Mouse (Mus musculus) ES-E14 (cell line): ENCODE measurements around the gene Rsad2. TPM values are rescaled to one million over a fixed set of nuclear protein-coding genes. Genes with fewer than 3 reads are reported as not detected.

Experiments
- DNase-seq: peaks from one replicate; pipeline ENCODE4 v3.0.0-alpha.2; 2013; ENCODE audit warnings: low read depth, low spot score
- H3K27ac ChIP-seq: 2 replicates; pipeline ENCODE4 v1.5.1; 2012; ENCODE audit warnings: low read depth, mild to moderate bottlenecking, low read length, moderate library complexity, mixed read lengths; ENCODE audit not compliant: poor library complexity, insufficient read depth, severe bottlenecking
- H3K36me3 ChIP-seq: 2 replicates; pipeline ENCODE4 v1.6.1; 2012; ENCODE audit warnings: mild to moderate bottlenecking, low read length, moderate library complexity, mixed read lengths; ENCODE audit not compliant: control insufficient read depth, poor library complexity, insufficient read depth, severe bottlenecking
- H3K4me1 ChIP-seq, 2 experiments: fragments of 150-350 bp in 1 of 2; sonication (generic) in 1 of 2; 2 replicates each; pipeline ENCODE4 v1.6.1; 2012; ENCODE audit warnings: low read length in 2 of 2, mild to moderate bottlenecking in 1 of 2, mixed read lengths in 1 of 2; ENCODE audit not compliant: control insufficient read depth in 2 of 2, insufficient read depth in 2 of 2, poor library complexity in 1 of 2
- H3K4me3 ChIP-seq, 2 experiments: fragments of 150-350 bp in 1 of 2; sonication (generic) in 1 of 2; 2 replicates each; pipeline ENCODE4 v1.5.1; 2012; ENCODE audit warnings: low read length in 2 of 2, low read depth in 1 of 2, mild to moderate bottlenecking in 1 of 2, mixed read lengths in 1 of 2; ENCODE audit not compliant: insufficient read depth in 1 of 2, poor library complexity in 1 of 2, severe bottlenecking in 1 of 2
- H3K9ac ChIP-seq: 2 replicates; pipeline ENCODE4 v1.6.1; 2012; ENCODE audit warnings: low read depth, mild to moderate bottlenecking, low read length, mixed read lengths; ENCODE audit not compliant: poor library complexity, insufficient read depth, severe bottlenecking
- H3K9me3 ChIP-seq: fragments of 150-350 bp; sonication (generic); 2 replicates; pipeline ENCODE4 v1.6.1; 2012; ENCODE audit warnings: low read depth, mild to moderate bottlenecking, low read length; ENCODE audit not compliant: control insufficient read depth, insufficient read depth
- CHD2 ChIP-seq: IDR thresholded peaks from 2 replicates; pipeline ENCODE4 v1.6.1; 2014; ENCODE audit warnings: mild to moderate bottlenecking, low read depth, low read length, inconsistent platforms
- HCFC1 ChIP-seq: IDR thresholded peaks from 2 replicates; pipeline ENCODE4 v1.6.1; 2012; ENCODE audit warnings: low read length, inconsistent platforms, borderline replicate concordance; ENCODE audit not compliant: insufficient read depth
- MAFK ChIP-seq: IDR thresholded peaks from 2 replicates; pipeline ENCODE4 v1.6.1; 2014; ENCODE audit warnings: mild to moderate bottlenecking, low read depth, low read length, inconsistent platforms; ENCODE audit not compliant: insufficient read depth
- ZC3H11A ChIP-seq: IDR thresholded peaks from 2 replicates; pipeline ENCODE4 v1.6.1; 2012; ENCODE audit warnings: low read depth, mild to moderate bottlenecking, inconsistent platforms, low read length, borderline replicate concordance
- ZNF384 ChIP-seq: IDR thresholded peaks from 2 replicates; pipeline ENCODE4 v1.6.1; 2012; ENCODE audit warnings: low read depth, low read length, inconsistent platforms
- in situ Hi-C, 2 experiments: fragments of 600-800 bp; cut with MboI; formaldehyde crosslinking; loops; one replicate each; pipeline ENCODE4 v1.15.1; 2025; ENCODE audit warnings: low sequenced_read_pairs in 2 of 2, inconsistent platforms in 1 of 2; ENCODE audit not compliant: unreplicated experiment in 2 of 2
- total RNA-seq: library from RNA; depleted of rRNA; stranded (reverse); fragments of 300-350 nt; gene quantifications from 2 replicates; pipeline ENCODE4 v1.2.3, GENCODE M21; 2012

Gene Rsad2
- total RNA-seq, 1 experiment, result 0.27 TPM

DNA sequence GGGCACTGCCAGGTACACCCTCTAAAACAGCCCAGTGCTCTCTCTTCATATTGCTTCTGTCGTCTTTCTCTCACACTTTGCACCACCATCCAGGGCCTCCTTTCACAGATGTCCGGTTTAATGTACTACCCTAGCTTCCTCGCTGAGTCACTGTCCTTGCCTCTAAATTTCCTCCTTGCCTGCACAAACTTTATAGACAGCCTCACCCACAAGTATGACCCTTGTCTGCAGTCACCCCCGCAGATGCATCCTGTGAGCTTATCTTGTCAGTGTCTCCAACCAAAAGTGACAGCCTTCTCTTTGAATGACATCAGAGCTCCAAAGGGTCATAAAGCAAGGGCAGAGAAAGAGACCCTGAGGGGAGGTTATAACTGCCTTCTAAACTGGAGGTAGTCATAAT is 3.3 kb downstream of the Rsad2 start:
- Histone ChIP-seq H3K4me1 (peaks cover 0 to 7% of the 10 kb centered on the region in 2 experiments; a peak in 2 of 4 replicates), H3K36me3 (no peaks in the 10 kb centered on the region), H3K27ac (no peak overlapping the region), H3K9ac (no peak overlapping the region), H3K4me3 (no peak overlapping the region), H3K9me3 (no peaks in the 10 kb centered on the region)
- in situ Hi-C loops, result no loop called here
- no peak for DNase-seq
- TF ChIP-seq MAFK, result no peak
- no peak for TF ChIP-seq CHD2
- no peak for TF ChIP-seq HCFC1
- TF ChIP-seq ZC3H11A, result no peak
- TF ChIP-seq ZNF384, result no peak

DNA sequence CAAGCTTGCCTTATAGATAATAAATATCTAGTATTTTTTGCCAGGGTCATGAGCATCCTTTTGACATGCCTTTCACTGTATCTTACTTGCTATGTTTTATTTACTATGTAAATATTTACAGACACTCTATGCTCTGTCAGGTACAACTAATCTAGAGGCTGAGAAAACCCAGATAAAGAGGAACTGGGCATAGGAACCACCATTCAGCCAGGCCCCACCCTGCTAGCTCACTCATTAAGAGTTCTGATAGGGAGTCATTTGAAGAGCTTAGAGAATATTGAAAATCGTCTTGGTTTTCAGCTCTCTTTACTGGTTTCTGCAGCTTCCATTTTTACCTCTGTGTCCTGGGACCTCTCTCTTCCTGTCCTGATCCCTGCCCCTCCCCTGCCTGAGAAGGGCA is 5.1 kb downstream of the Rsad2 start:
- no peak overlapping the region for H3K4me3 ChIP-seq
- TF ChIP-seq ZNF384, result no peak
- TF ChIP-seq HCFC1, result no peak
- TF ChIP-seq ZC3H11A, result no peak
- no peak for TF ChIP-seq MAFK
- no peak for TF ChIP-seq CHD2
- peaks cover 0 to 5% of the 10 kb centered on the region in 2 experiments; a peak in 2 of 4 replicates for H3K4me1 ChIP-seq
- no peak overlapping the region for H3K9ac ChIP-seq
- H3K27ac ChIP-seq, result no peak overlapping the region
- H3K36me3 ChIP-seq, result no peaks in the 10 kb centered on the region
- DNase-seq, result no peak
- in situ Hi-C loops, result no loop called here
- H3K9me3 ChIP-seq, result no peaks in the 10 kb centered on the region

DNA sequence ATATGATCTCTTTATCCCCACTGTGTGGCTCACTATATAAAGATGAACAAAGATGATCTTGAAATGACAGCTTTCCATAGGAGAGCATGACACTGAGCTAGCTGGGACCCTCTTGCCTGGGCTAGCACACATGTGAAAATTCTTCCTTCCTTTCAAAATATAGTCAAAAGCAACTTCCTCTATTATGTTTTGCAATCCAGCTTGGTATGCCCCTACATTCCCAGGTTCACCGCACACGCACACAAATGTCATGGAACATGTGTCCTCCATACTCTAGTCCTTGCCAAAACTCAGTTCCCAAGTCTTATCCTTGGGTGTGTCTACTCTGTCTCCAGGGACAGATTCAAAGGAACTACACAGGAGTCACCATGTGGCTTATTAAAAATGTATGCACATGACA is 6.8 kb downstream of the Rsad2 start:
- H3K27ac ChIP-seq, result no peak overlapping the region
- H3K4me3 ChIP-seq, result no peak overlapping the region
- no peaks in the 10 kb centered on the region for H3K9me3 ChIP-seq
- DNase-seq, result no peak
- in situ Hi-C loops, result no loop called here
- TF ChIP-seq ZC3H11A (no peak), HCFC1 (no peak), MAFK (no peak), ZNF384 (no peak), CHD2 (no peak)
- no peaks in the 10 kb centered on the region for H3K4me1 ChIP-seq
- no peaks in the 10 kb centered on the region for H3K36me3 ChIP-seq
- no peak overlapping the region for H3K9ac ChIP-seq

DNA sequence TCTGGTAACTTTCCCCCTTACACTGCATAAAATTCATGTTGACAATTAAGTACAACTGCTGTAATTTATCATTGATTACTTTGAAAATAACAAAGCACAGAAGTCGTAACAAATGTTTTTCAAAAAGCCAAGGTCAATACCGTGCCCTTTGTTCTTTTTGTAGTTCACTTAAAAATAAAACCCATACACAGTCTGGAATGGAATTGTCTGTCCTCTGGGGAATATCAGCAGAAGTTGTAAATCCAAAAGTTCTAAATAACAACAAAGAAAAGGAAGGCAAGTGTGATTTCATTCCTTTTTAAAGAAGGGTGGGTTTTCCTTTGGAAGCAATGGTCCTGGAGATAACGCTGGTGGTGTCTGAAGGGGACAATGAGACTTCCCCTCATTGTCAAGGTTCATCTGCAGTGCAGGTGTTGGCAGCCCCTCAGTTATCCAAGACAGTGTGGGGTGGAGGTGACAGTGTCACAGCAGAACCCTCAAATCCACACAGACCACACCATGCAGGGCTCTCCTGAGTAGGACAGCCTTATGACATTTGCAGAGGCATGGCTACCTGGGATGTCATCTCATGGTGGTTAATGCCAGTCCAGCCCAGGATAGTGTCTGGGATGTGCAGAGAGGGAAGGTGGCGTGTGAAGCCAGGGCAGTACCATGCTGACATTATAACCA is 9.7 kb downstream of the Rsad2 start:
- Histone ChIP-seq H3K4me1 (no peaks in the 10 kb centered on the region), H3K4me3 (no peak overlapping the region), H3K9ac (no peak overlapping the region), H3K27ac (no peak overlapping the region), H3K9me3 (no peaks in the 10 kb centered on the region), H3K36me3 (no peaks in the 10 kb centered on the region)
- in situ Hi-C loops, result no loop called here
- TF ChIP-seq ZNF384 (no peak), ZC3H11A (no peak), CHD2 (no peak), HCFC1 (no peak), MAFK (no peak)
- no peak for DNase-seq

DNA sequence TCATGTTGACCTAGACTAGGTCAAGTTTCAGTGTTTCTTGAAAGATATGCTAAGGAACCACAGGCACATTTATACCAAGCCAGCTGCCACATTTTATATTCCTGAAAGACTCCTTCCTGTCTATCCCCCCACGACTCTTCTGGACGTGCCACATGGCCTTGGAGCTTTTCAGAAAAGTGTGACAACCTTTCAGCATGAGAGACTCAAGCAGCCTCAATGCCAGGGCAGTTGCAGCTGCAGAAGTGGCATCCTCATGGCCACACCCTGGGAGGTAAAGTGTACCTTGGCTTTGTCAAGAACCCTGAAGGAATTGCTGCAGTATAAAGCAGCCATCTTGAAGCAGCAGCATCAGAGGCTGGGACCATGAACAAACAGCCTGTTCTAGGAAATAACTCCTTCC is 11.7 kb downstream of the Rsad2 start:
- Histone ChIP-seq H3K27ac (no peak overlapping the region), H3K4me1 (no peaks in the 10 kb centered on the region), H3K4me3 (no peak overlapping the region), H3K9me3 (no peaks in the 10 kb centered on the region), H3K9ac (no peak overlapping the region), H3K36me3 (no peaks in the 10 kb centered on the region)
- in situ Hi-C loops, result no loop called here
- DNase-seq, result no peak
- TF ChIP-seq ZNF384, result no peak
